Mouse (Mus musculus): ENCODE measurements around the gene Arsa.
"Not testable (repeated sequence)": the region's sequence is repeated elsewhere in the genome, so short reads cannot be mapped to it uniquely, and the experiment has no call there.

Arsa gene

DNA sequence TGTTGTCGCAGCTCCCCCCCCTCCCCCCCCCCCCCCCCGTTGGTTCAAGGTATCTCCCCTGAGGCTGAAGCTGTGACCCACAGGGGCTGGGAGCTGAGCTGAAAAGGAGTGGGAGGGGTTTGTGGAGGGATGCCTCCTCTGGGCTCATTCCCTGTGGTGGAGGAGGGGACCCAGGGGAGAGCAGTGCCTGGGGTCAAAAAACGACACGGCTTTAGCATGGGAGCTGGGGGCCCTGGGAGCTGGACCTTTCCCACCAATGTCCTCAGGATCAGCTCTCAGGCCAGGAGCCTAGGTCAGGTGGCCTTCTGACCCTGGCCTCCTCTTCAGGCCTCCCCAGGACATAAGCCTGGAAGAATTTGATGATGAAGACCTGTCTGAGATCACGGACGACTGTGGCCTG is 22.4 kb downstream of the Arsa start:
- DNase-seq (ENCODE audit: low spot score) = no peak

DNA sequence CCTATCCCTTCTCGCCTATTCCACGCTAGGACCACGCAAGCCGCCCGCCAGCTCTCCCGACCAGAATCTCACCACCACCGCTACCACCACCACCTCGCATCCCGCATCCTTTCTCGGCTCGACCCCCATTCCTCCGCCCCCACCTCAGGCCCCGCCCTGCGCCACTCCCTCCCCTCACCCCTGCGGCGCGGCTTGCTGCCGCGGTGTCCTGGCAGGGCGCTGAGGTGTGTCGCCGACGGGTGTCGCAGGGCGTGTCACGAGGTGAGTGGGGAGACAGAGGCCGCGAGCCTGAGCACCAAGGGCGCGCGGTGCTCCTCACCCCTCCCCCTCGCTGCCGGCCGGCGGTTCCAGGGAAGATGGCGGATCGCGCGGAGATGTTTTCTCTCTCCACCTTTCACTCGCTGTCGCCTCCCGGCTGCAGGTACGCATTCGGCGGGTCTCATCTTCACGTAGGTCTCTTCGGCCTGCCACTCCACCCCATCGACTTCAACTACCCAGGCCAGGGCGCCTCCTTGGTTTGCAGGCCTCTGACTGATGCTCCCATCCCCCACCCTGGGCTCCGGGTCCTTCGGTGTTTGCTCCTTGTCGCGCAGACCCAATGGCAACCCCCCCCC is 23.3 kb downstream of the Arsa start, which contains the start of gene Mapk8ip2:
TSS of gene Mapk8ip2 (plus strand) at position 49 of the 614 bp plus-strand sequence.
- peak; percentile 43 for DNase-seq (ENCODE audit: low spot score)

DNA sequence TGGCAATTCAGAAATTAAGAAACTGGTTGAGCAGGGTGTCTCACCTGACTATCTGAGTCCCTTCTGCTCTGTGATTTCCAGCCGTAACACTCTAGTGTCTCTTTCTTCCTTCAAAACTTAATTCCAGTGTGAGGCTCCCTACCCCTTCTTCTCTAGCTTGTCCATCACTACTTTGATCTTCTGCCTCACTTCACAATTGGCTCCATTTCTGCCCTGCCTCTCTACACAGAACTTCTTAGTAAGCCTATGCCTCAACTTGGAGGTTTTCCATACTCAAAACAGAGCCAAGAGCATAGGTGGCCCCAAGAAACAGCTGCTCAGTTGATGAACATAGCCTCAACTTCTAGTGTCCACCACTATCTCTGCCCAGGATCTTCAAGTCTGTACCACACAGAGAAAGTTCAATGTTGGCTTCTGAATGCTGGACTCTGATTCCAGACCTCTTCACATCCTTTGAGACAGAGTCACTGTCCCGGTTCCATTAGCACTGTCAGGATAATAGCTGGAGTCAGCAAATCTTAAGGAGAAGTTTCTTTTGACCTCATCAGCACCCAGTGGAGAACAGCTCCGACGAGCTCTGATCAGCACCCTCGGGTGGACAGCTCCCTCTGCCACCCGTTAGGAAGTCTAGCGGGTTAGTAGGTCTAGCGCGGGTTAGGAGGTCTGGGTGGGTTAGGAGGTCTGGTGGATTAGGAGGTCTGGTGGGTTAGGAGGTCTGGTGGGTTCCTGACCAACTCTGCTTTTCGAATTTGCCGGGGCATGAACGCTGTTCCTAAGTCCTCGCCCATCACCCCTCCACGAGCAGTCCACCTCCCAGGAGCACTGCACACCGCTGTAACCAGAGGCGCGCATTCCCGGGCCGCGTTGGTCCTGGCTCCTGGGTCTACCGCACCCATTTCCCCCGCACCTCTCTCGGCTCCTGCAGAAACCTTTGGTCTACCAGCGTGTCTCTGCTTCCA is 24.0 kb downstream of the Arsa start:
- DNase-seq (ENCODE audit: low spot score) = peak; percentile 78

DNA sequence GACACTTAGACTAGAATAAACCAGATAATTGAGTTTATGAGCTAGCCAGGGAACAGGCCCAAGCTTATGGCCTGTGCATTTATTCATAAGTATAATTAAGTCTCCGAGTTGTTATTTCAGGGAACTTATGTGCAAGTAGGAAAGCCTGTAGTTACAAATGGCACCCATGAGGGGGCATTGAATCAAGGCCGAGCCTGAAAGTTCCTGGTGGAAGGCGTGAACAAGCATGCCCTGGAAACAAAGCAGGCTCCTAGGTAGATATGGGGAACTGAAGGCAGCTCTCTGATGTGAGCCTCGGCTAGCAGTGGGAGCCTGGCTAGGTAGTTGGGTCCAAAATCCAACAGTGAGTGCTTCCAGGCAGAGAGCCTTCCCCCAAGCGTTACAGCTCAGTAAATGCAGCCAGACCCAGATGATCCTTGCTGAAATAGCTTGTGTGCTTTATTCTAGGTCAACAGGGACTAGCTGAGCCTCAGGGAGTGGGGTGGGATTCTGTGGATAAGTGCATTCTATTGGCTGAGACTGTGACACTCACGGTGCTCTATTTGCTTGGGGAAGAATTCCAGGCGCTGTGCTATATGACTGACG is 34.6 kb downstream of the Arsa start:
- DNase-seq (ENCODE audit: low spot score) = peak; percentile 28

DNA sequence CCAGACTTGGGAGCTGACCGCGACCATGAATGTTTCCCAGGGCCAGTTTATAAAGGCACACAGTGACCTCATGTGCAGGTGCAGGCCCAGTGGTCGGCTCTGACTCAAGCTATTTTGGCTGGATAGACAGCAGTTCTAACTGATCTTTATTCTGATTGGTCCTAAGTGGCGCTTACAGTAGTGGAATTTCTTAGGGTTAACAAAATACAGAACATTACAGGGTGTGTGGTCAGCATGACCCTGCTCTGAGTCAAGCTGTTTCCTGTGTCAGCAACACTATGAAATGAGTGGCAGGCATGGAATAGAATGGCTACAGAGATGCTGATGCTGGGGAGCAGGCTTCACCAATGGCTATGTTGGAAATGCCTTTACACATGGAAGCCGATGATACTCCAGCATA is 41.3 kb downstream of the Arsa start:
- DNase-seq (ENCODE audit: low spot score) = no peak

DNA sequence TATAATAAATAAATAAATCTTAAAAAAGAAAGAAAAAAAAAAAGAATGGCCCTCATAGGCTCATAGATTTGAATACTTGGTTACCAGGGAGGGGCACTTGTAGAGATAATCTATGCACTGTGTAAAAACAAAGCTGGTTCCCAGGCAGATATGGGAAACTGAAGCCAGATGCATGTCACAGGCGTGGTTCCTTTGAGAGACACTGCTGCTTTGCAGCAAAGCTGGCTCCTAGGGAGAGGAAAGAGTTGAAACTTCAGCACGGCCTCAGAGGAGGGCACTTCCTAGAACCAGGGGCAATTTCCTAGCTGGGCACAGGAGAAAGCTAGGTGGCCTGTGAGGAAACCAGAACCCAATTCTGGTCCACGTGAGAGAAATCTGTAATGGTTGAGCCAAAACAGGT is 43.1 kb downstream of the Arsa start:
- no peak for DNase-seq (ENCODE audit: low spot score)

DNA sequence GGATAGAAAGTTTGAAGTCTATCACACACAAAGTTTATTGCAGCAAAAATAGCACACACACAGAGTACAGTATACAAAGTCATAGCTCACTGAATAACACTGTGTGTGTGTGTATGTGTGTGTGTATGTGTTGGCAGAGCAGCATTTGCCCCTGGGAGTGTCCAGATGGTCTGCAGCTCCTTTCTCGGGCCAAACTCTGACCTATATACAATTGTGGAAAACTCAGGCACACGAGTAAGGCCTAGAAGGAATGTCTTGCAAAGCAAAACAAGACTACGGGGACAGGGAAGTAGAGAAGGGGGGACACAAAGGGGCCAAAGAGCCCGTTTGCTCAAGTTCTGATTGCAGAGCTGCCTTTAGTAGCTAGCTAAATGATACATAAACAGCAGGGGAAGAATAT is 44.3 kb downstream of the Arsa start:
- DNase-seq (ENCODE audit: low spot score) = no peak

DNA sequence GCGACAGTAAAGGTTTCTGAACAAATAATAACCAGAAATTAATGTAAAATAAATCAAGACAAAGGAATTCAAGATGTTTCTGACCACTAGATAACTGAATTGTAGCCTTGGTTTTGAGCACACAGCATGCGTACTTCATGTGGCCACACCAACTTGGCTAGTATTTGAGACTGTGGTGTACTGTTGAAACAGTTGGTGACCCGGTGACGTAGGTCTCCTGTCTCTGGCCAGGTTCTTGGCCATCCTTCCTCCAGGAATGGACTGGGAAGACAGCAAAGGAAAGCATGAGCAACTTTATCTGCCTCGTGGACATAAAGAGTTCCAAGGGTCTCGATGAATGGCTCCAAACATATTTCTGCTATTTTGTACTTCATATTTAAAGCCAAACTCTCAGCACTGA is 45.4 kb downstream of the Arsa start:
- no peak for DNase-seq (ENCODE audit: low spot score)

DNA sequence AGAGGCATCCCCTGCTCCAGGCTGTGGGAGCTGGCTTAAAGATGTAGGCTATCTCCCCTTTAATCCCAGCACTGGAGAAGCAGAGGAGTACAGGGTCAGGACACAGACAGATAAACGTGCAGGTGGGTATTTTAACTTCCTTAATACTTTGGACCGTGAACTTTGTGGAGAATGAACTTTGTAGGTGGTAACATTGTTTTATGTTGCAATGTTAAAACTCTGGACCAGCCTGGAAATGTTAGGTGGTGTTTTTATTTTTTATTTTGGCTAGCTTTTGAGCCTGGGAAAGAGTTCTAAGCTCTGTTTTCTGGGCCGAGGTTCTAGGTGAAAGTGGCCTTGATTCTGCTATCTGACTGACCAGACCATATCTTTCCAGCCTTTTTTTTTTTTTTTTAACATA is 46.0 kb downstream of the Arsa start:
- DNase-seq (ENCODE audit: low spot score) = no peak

DNA sequence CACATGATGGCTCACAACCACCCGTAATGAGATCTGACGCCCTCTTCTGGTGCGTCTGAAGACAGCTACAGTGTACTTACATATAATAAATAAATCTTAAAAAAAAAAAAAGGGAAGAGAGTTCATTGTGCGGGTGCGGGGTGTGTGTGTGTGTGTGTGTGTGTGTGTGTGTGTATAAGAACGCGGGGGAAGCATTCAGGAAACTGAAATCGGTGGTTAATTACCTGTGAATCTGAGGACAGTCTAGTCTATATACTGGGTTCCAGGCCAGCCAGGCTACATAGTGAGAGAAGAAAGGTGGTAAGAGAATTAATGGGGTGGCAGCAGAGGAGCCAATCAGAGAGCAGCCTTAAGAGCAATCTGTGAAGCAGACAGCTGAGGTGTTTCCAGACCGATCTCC is 46.5 kb downstream of the Arsa start:
- DNase-seq (ENCODE audit: low spot score) = not testable (repeated sequence)

DNA sequence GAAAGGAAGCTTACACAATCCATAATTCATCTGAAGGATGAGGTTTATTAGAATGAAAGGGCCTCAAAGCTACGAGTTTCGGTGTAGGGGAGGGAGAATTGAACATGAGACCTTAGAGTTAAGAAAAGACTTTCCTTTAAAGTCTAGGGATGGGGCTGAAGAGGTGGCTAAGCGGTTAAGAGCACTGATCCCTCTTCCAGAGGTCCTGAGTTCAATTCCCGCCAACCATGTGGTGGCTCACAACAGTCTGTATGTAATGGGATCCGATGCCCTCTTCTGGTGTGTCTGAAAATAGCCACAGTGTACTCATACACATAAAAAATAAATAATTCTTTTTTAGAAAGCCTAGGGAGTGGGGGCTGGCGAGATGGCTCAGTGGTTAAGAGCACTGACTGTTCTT is 46.9 kb downstream of the Arsa start:
- peak; percentile 20 for DNase-seq (ENCODE audit: low spot score)

DNA sequence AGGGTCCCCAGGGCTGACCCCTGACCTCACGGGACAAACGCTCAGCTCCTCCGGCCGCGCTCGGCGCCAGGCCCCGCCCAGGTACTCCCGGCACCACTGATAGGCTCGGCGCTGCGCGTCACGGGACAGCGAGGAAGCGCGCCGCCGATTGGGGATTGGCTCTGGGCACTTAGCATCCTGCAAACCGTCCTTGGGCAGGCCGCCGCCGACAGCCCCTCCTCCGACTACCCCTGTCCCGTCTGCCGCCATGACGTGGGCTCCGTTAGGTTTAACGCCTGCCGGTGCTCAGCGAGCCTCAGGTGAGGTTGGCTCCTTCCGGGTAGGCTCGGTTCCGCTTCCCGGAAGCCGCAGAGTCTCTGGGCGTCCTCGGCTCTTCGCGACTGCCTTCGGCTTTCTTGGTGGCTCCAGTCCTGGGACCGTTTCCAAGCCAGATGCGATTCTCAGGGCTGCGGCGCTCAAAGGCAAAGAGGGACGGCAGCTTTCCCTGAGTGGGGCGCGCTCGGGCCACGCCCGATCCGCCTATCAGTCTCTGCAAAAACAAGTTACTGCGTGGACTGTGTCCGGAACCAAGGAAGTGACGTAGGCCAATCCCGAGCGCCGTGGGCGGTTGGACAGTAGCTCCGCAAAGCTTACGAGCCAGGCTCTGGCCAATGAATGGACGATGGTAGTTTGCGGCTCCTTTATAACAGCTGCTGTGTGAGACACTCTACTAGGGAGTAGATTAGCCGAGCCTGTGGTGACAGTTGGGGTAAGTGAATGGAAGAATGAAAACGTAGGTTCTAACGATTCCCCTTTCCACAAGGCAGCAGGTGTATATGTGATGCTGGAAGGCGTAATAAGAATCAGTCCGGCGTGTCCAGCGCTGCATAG is 47.6 kb downstream of the Arsa start, which contains the start of the genes C730034F03Rik, Gm44502 and Chkb:
TSS of gene C730034F03Rik (plus strand) at position 238 of the 870 bp plus-strand sequence.
TSS of gene Gm44502 (minus strand) at position 345 of the 870 bp plus-strand sequence.
TSS of gene Chkb (minus strand) at position 557 of the 870 bp plus-strand sequence.
- DNase-seq (ENCODE audit: low spot score) = peak; percentile 95

DNA sequence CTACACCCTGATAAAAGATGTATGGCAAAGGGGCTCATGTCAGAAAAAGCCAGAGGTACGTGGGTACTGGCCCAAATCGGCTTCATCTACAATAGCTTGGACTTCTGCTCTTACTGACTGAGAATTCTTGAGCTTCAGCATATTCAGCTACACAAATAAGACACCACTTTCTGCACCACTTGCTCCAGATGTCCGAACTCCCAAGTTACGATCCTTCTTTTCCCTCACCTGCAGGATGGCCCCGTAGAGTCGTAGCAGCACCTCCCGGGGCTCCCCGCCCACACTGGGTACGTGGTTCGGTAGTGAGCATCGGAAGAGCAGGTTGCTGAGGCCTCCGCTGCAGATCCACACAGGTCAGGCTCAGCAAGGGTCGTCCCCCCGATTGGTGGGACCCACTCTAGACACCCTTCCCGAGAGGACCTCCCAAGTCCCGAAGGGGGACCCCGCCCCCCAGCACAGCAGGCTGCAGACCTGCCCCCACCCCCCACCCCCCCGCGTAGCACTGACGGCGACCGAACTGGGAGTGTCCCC is 48.3 kb downstream of the Arsa start:
- no peak for DNase-seq (ENCODE audit: low spot score)

DNA sequence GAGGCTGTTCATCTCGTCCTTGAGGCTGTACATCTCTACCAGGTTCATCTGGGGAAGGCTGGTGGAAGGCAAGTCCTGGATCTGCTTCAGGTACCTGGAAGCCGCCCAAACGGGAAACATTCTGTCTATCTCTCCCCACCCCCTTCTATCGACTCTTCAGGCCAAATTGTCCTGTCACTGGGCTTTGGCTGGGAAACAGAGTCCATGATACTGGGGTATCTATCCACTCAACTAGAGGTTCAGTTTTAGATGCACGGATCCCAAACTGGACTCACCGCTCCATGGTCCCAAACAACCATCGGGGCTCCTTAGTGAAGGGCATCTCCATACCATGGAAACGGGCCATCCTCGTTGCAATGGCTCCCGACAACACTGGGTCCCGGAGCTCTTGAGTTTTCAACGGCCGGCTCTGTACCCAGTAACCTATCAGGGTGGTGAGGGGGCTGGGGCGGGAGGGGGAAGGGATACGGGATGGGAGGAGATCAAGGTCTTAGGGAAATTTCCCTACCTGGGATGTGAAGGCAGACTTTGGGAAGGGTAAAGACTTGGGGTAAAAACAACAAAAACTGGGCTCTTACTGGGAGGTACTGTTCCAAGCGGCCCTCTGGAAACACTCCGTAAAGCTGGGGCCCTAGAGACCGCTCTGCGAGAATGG is 49.0 kb downstream of the Arsa start:
- no peak for DNase-seq (ENCODE audit: low spot score)

DNA sequence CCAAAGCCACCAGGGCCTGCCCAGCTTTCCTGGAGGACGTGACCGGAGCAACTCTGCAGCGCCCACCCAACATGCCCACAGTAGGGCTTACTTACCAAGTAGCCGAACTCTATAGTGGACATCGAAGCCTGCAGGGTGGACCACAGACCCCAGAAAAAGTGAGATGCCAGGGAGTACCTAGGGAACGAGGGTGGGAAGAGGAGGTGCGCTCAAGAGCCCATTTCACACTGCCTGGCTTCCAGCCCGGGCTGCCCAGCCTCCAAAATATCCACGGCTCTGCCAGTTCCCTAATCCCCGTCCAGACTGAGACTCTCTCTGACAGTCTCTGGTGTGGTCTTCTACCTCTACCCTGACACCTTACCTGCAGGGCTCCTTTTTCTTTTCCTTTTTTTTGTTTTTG is 50.5 kb downstream of the Arsa start:
- no peak for DNase-seq (ENCODE audit: low spot score)

DNA sequence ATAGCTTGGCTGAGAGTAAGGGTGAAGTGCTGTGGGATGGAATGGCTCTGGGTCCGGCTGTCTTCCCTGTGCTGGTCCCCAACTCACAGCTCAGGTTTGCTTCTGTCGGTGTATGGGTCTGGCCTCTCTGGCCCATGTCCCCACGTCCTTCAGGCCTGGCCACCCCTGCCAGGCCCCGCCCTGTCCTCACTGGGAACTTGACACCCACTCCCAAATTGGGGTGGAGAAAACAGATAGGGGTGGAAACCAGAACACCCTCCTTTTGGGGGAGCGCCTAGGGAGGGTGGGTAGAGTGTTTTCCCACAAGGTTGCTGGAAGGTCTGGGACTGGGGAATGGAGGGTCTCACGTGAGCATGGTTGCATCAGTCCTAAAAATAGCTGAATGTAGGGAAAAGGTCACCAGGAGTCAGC is 51.5 kb downstream of the Arsa start, which contains the start of gene Cpt1b:
TSS of gene Cpt1b (minus strand) at position 153 of the 411 bp plus-strand sequence.
- peak; percentile 18 for DNase-seq (ENCODE audit: low spot score)

DNA sequence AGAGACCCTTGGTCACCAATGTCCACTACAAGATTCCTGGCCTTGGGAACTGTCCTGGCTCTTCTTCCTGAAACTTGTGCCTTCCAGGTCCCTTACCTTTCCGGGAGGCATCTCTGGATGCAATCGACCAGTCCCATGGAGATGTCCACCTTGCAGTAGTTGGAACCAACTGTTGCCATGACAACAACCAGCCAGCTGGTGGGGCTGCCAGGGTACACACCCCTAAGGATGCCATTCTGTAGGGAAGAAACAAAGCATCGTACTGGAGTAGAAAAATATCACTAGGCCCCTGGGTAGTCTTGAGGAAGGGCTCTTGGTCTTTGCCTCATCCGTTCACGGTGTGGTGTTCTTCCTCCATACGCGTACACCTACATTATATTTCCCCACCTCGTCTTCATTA is 52.6 kb downstream of the Arsa start:
- DNase-seq (ENCODE audit: low spot score) = no peak

Data from embryo, embryonic 10.5 days (tissue).